Mouse (Mus musculus) forebrain, embryonic 13.5 days (tissue): ENCODE measurements at regions not wholly inside any gene's neighbourhood (a gene's known extent, or its start where the extent isn't known, plus 50 kb on each side); places are given as distances from the start of the nearest gene placed in this dataset.

Experiments
- ATAC-seq: fragments of 200-750 bp; cut with Nextera tagmentation; 2 replicates; pipeline ENCODE4 v1.8.0; 2017
- H3K27ac ChIP-seq: fragments of 300-500 bp; sonication (generic); 2 replicates; pipeline ENCODE4 v1.5.1; 2015; ENCODE audit warnings: inconsistent platforms, mild to moderate bottlenecking, moderate library complexity
- H3K27me3 ChIP-seq: fragments of 300-500 bp; sonication (generic); 2 replicates; pipeline ENCODE4 v1.6.1; 2015; ENCODE audit warnings: mild to moderate bottlenecking, inconsistent platforms
- H3K36me3 ChIP-seq: fragments of 300-500 bp; sonication (generic); 2 replicates; pipeline ENCODE4 v1.6.1; 2015; ENCODE audit warnings: mild to moderate bottlenecking, inconsistent platforms; ENCODE audit not compliant: poor library complexity, severe bottlenecking
- H3K4me1 ChIP-seq: fragments of 300-500 bp; sonication (generic); 2 replicates; pipeline ENCODE4 v1.6.1; 2015; ENCODE audit warnings: inconsistent platforms
- H3K4me2 ChIP-seq: fragments of 300-500 bp; sonication (generic); 2 replicates; pipeline ENCODE4 v1.6.1; 2015; ENCODE audit warnings: inconsistent platforms, mild to moderate bottlenecking, moderate library complexity
- H3K4me3 ChIP-seq: fragments of 300-500 bp; sonication (generic); 2 replicates; pipeline ENCODE4 v1.5.1; 2015; ENCODE audit warnings: mild to moderate bottlenecking, inconsistent platforms
- H3K9ac ChIP-seq: fragments of 300-500 bp; sonication (generic); 2 replicates; pipeline ENCODE4 v1.6.1; 2015; ENCODE audit warnings: mild to moderate bottlenecking, inconsistent platforms
- H3K9me3 ChIP-seq: fragments of 300-500 bp; sonication (generic); replicated peaks from 2 replicates; pipeline ENCODE4 v1.6.1; 2016; ENCODE audit warnings: inconsistent platforms
- WGBS: fragments of 180-500 bp; shearing (Covaris S2); methylation state at CpG from one replicate; pipeline ENCODE4 v1.1.7; 2015; 5-methylcytosine and 5-hydroxymethylcytosine counted together

GRCm38 (mm10) chr17:16247681-16248080, 416.8 kb upstream of the Rgmb start:
- Histone ChIP-seq H3K9ac (no peak overlapping the region), H3K36me3 (no peaks in the 10 kb centered on the region), H3K27me3 (no peaks in the 10 kb centered on the region), H3K4me2 (no peak overlapping the region), H3K4me3 (no peak overlapping the region), H3K27ac (no peak overlapping the region), H3K9me3 (no peaks in the 10 kb centered on the region), H3K4me1 (no peaks in the 10 kb centered on the region)
- 94% methylated on average over 3 of the region's 3 CpGs for WGBS
- no peak for ATAC-seq

DNA sequence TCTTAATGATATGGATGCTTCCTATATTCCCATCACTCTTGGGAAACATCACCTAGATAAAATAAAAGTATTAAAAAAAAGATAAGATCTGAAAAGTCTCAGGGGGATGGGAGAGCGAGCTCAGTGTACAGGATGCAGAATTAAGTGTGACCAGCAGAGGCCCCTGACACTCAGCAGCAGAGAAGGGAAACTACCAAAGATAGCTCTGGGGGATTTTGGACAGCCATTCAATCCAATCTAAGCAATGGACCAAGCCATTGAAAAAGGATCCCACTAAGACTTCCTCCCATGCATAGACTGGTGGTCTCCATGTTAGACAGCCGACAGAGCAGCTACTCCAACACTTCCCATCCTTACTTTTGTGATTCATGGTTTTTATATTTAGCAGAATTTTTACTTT, 390.4 kb upstream of the Rgmb start:
- WGBS, result 91% methylated on average over 2 of the region's 2 CpGs

DNA sequence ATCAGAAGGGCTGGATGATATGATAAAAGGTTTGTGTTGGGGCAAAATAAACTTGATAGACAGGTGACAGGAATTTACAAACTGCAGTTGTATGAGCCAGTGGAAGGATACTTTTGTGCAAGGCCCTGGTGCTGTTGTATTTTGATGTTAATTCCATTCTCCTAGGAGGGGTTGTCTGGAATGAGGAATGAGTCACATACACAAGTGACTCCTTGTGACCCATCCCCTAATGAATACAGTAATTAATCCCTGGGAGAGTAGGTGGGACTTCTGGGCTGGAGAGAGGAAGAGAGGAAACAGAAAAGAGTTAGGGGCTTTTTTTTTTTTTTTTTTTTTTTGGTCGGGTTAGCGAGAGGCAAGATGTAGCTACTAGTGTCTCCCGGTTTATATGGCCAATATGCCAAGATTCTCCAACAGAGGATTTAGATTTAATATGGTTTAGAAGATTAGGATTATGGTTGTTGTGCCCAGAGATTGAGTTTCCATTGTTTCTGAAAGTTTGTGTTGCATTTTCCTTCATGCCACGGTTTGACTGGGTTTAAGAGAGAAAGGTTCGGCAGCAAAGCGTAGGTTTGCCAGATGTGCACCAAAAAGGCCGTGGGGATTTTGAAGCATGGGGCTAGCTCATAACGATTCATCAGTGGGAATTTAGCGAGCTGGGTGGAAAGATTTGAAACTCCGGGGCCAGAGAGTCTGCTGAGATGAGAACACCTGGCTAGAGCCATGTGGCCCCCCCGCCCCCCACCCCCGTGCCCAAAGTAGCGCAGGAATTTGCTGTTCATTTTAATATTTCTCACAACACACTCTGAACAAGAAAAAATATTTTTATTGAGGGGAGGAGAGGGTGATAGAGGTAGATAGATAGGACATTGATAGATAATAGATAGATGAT, 389.1 kb upstream of the Rgmb start:
- WGBS, result 87% methylated on average over 13 of the region's 13 CpGs
- no peak for ATAC-seq
- no peaks in the 10 kb centered on the region for H3K9me3 ChIP-seq
- H3K4me1 ChIP-seq, result no peaks in the 10 kb centered on the region
- H3K27ac ChIP-seq, result no peak overlapping the region
- H3K9ac ChIP-seq, result no peak overlapping the region
- H3K36me3 ChIP-seq, result no peaks in the 10 kb centered on the region
- H3K27me3 ChIP-seq, result no peaks in the 10 kb centered on the region
- no peak overlapping the region for H3K4me2 ChIP-seq
- H3K4me3 ChIP-seq, result no peak overlapping the region

More for the DNA sequence above, 390.4 kb upstream of the Rgmb start:
- no peaks in the 10 kb centered on the region for H3K27me3 ChIP-seq
- H3K4me3 ChIP-seq, result no peak overlapping the region
- H3K9ac ChIP-seq, result no peak overlapping the region
- H3K36me3 ChIP-seq, result no peaks in the 10 kb centered on the region
- H3K4me2 ChIP-seq, result no peak overlapping the region
- H3K9me3 ChIP-seq, result no peaks in the 10 kb centered on the region
- no peaks in the 10 kb centered on the region for H3K4me1 ChIP-seq
- H3K27ac ChIP-seq, result no peak overlapping the region
- no peak for ATAC-seq

GRCm38 (mm10) chr17:16218623-16219022, 387.8 kb upstream of the Rgmb start:
- 53% methylated on average over 2 of the region's 2 CpGs for WGBS
- Histone ChIP-seq H3K4me2 (no peak overlapping the region), H3K27ac (no peak overlapping the region), H3K4me3 (no peak overlapping the region), H3K9ac (no peak overlapping the region), H3K4me1 (no peaks in the 10 kb centered on the region), H3K36me3 (no peaks in the 10 kb centered on the region), H3K27me3 (no peaks in the 10 kb centered on the region), H3K9me3 (no peaks in the 10 kb centered on the region)
- ATAC-seq, result no peak

GRCm38 (mm10) chr17:16216796-16217195, 386.0 kb upstream of the Rgmb start:
- H3K9me3 ChIP-seq, result no peaks in the 10 kb centered on the region
- no peak overlapping the region for H3K27ac ChIP-seq
- H3K27me3 ChIP-seq, result no peaks in the 10 kb centered on the region
- WGBS, result 88% methylated on average over 2 of the region's 2 CpGs
- no peaks in the 10 kb centered on the region for H3K36me3 ChIP-seq
- no peak overlapping the region for H3K9ac ChIP-seq
- H3K4me2 ChIP-seq, result no peak overlapping the region
- H3K4me1 ChIP-seq, result no peaks in the 10 kb centered on the region
- ATAC-seq, result no peak
- H3K4me3 ChIP-seq, result no peak overlapping the region

- Histone ChIP-seq H3K9ac (no peak overlapping the region), H3K4me3 (no peak overlapping the region), H3K27ac (no peak overlapping the region), H3K27me3 (no peaks in the 10 kb centered on the region), H3K9me3 (no peaks in the 10 kb centered on the region), H3K36me3 (no peaks in the 10 kb centered on the region), H3K4me2 (no peak overlapping the region), H3K4me1 (no peaks in the 10 kb centered on the region)
- ATAC-seq, result no peak
- 91% methylated on average over 1 of the region's 1 CpGs for WGBS
Measured at GRCm38 (mm10) chr17:16193636-16194035, 362.8 kb upstream of the Rgmb start.

DNA sequence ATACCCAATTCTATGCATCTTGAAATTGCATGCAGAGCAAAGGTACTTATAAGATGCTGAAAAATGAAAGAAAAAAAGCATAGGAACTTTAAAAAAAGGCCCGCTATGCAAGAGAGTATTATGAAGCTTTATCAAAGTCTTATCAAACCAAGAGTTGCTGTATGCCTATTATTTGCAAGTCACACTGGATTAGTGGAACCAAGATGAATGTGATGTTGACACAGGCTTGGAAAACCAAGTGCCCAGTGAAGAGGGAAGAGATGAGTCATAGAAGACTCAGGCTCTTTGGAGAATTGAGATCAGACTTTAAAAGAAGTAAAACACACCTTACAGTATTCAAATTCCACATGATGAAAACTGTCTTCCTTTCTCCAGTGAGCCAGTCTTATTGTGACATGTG, 350.0 kb upstream of the Rgmb start:
- 96% methylated on average over 1 of the region's 1 CpGs for WGBS
- Histone ChIP-seq H3K27me3 (no peaks in the 10 kb centered on the region), H3K36me3 (no peaks in the 10 kb centered on the region), H3K27ac (no peak overlapping the region), H3K9ac (no peak overlapping the region), H3K4me1 (peaks cover 5% of the 10 kb centered on the region; the same call in 1 of the 2 replicates), H3K4me2 (no peak overlapping the region), H3K4me3 (no peak overlapping the region), H3K9me3 (no peaks in the 10 kb centered on the region)
- ATAC-seq, result no peak

DNA sequence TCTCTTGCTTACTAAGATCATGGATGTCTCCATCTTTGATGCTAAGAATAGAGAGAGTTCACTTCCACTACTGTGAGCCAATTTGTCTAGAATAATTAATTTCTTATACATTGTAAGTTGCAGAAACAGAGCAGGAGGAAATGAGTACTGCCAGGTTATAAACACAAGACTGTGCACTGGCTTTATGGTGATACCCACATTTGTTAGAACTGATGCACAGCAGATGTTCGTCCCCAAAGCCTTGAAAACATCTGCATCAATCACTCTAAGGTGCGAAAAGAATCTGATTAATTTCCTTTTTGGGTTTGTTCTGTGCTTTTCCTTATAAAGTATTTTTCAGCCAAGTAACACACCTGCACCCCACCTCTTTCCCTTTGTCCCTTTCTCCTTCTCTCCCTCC, 347.3 kb upstream of the Rgmb start:
- ATAC-seq, result no peak
- no peak overlapping the region for H3K4me2 ChIP-seq
- no peak overlapping the region for H3K27ac ChIP-seq
- peaks cover 5% of the 10 kb centered on the region; the same call in 1 of the 2 replicates for H3K4me1 ChIP-seq
- no peak overlapping the region for H3K9ac ChIP-seq
- no peaks in the 10 kb centered on the region for H3K36me3 ChIP-seq
- H3K27me3 ChIP-seq, result no peaks in the 10 kb centered on the region
- H3K9me3 ChIP-seq, result no peaks in the 10 kb centered on the region
- 72% methylated on average over 2 of the region's 2 CpGs for WGBS
- H3K4me3 ChIP-seq, result no peak overlapping the region

- Histone ChIP-seq H3K36me3 (no peaks in the 10 kb centered on the region), H3K27ac (no peak overlapping the region), H3K9me3 (no peaks in the 10 kb centered on the region), H3K4me3 (no peak overlapping the region), H3K9ac (no peak overlapping the region), H3K27me3 (no peaks in the 10 kb centered on the region), H3K4me1 (peaks cover 5% of the 10 kb centered on the region; the same call in 1 of the 2 replicates), H3K4me2 (no peak overlapping the region)
- ATAC-seq, result no peak
- 42% methylated on average over 8 of the region's 8 CpGs for WGBS
Measured at GRCm38 (mm10) chr17:16176782-16177510, 346.1 kb upstream of the Rgmb start.

- Histone ChIP-seq H3K4me2 (no peak overlapping the region), H3K9me3 (no peaks in the 10 kb centered on the region), H3K4me3 (no peak overlapping the region), H3K9ac (no peak overlapping the region), H3K27ac (no peak overlapping the region), H3K36me3 (no peaks in the 10 kb centered on the region), H3K27me3 (no peaks in the 10 kb centered on the region), H3K4me1 (peaks cover 5% of the 10 kb centered on the region; the same call in 1 of the 2 replicates)
- WGBS, result 91% methylated on average over 3 of the region's 3 CpGs
- no peak for ATAC-seq
Measured at GRCm38 (mm10) chr17:16173568-16174105, 342.8 kb upstream of the Rgmb start.

- Histone ChIP-seq H3K36me3 (no peaks in the 10 kb centered on the region), H3K4me2 (no peak overlapping the region), H3K4me3 (no peak overlapping the region), H3K27ac (no peak overlapping the region), H3K27me3 (no peaks in the 10 kb centered on the region), H3K4me1 (no peaks in the 10 kb centered on the region), H3K9ac (no peak overlapping the region), H3K9me3 (no peaks in the 10 kb centered on the region)
- no peak for ATAC-seq
- WGBS, result 82% methylated on average over 2 of the region's 2 CpGs
Measured at GRCm38 (mm10) chr17:16166731-16167130, 335.9 kb upstream of the Rgmb start.

DNA sequence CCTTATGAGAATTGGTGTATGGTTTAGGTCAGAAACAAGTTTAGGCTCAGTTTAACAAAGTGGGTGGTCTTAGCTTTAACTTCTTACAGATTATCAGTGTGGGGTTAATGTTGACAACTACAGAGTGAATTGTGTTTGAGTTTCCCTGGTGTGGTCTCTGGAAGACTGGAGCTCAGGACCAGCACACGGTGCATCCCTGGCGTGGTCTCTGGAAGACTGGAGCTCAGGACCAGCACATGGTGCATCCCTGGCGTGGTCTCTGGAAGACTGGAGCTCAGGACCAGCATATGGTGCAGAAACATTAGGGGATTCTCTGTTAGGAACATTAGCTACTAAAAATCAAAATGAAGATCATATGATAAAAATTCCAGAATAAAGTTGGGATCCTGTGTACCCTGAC, 327.3 kb upstream of the Rgmb start:
- Histone ChIP-seq H3K27ac (no peak overlapping the region), H3K36me3 (no peaks in the 10 kb centered on the region), H3K4me1 (no peaks in the 10 kb centered on the region), H3K4me3 (no peak overlapping the region), H3K27me3 (no peaks in the 10 kb centered on the region), H3K9ac (no peak overlapping the region), H3K4me2 (no peak overlapping the region), H3K9me3 (no peaks in the 10 kb centered on the region)
- ATAC-seq, result no peak
- WGBS, result 67% methylated on average over 3 of the region's 3 CpGs
